Mouse (Mus musculus) adrenal gland (tissue): Measurements from ENCODE around the gene Ccsap.

Source experiments
- intact Hi-C: fragments of 180-260 bp; cut with DNase I; formaldehyde crosslinking; loops from one replicate; pipeline ENCODE4 v1.15.1; 2025

Gene Ccsap

GRCm38 (mm10) chr8:123807024-123807431 is 53.0 kb downstream of the Ccsap start:
- intact Hi-C loops: no loop called here

- intact Hi-C loops: no loop called here
Measured at GRCm38 (mm10) chr8:123806374-123806935, 53.6 kb downstream of the Ccsap start.

DNA sequence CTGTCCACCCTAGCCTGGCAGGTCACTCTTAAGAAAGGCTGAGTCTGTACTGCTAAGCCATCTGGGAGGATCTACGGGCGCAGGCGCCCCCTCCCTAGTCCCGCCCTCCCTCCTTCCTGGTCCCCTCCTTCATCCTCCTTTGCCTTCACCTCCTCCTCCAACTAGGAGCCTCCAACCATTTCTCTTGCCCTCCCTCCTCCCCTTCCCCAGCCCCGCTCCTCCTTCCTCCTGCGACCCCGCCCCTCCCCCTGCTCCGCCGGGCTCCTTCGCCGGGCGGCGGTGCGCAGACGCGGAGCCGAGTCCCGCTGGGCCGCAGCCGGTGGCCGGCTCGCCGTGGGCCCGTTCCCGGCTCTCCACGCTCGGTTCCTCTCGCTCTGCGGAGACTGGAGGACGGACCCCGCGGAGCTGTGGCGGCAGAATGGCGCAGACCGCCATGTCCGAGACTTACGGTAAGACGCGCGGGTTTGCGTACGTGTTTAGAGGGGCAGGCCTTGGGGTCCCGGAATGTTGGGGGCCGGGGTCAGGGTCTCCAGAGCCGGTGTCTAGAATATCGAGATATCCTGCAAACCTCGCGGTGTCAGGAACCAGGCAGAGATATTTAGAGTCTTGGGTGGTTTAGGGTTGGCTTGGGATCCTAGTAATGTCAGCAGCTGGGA is 54.2 kb downstream of the Ccsap start, which contains the start of gene Rab4a:
Gene Rab4a (plus strand): TSS at position 268 of the 656 bp plus-strand sequence.
- intact Hi-C loops: no loop called here

GRCm38 (mm10) chr8:123805209-123805717 is 54.7 kb downstream of the Ccsap start:
- intact Hi-C loops: no loop called here

DNA sequence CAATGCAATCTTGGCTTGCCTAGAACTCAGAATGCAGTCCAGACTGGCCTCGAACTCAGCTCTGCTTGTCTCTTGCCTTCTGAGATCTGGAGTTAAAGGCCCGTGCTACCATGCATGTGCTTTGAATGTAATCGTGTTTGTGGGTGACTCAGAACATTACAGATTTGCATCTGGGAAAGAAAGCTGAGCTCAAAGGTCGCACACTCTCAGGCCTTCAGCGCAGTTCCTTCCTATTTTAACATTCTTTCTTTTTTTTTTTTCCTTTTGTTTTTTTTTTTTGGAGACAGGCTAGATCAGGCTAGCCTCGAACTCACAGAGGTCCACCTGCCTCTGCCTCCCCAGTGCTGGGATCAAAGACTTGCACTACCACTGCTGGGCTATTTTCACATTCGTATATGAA is 55.4 kb downstream of the Ccsap start:
- intact Hi-C loops: no loop called here

DNA sequence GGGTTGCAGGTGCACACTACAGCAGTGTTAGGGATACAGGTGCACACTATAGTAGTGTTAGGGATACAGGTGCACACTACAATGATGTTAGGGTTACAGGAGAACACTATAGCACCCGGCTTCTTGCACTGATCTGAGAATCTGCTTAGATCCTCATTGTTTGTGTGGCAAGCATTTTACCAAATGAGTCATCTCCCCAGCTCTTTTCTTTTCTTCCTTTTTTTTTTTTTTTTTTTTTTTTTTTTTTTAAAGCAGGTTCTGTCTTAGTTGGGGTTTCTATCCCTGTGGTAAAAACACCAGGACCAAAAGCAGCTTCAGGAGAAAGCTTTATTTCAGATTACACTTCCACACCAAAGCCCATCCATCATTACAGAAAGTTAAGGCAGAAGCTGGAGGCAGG is 56.4 kb downstream of the Ccsap start:
- intact Hi-C loops: no loop called here

GRCm38 (mm10) chr8:123801538-123801937 is 58.5 kb downstream of the Ccsap start:
- intact Hi-C loops: no loop called here

DNA sequence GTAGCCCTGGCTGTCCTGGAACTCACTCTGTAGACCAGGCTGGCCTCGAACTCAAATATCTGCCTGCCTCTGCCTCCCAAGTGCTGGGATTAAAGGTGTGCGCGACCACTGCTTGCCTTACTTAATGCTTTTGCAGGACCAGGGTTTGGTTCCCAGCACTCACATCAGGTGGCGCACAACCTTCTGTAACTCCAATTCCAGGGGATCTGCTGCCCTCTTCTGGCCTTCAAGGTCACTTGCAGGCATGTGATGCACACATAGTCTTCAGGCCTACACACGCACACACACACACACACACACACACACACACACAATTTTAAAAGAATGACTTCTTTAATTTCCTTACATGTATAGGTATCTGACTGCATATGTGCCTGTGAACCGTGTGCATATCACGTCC is 59.1 kb downstream of the Ccsap start:
- intact Hi-C loops: no loop called here

DNA sequence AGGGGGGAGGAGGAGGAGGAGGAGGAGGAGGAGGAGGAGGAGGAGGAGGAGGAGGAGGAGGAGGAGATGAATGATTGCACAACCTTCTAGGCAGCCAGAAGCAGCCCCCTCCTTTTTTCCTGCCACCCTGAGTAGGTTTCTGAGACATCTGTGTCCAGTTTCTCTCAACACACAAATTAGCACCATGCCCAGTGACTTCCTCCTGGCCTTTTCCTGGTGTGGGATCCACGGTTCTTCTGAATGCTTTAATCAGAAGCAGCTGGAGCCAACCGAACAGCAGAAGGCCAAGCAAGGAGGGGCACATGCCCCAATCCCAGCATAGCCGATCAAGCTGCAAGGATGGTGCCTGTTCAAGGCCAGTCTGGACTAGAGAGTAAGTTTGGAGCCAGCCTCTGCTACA is 60.1 kb downstream of the Ccsap start:
- intact Hi-C loops: loop anchor here (10.0 kb wide), 1 partner anchor 125 kb away; no protein-coding TSS in a partner anchor

DNA sequence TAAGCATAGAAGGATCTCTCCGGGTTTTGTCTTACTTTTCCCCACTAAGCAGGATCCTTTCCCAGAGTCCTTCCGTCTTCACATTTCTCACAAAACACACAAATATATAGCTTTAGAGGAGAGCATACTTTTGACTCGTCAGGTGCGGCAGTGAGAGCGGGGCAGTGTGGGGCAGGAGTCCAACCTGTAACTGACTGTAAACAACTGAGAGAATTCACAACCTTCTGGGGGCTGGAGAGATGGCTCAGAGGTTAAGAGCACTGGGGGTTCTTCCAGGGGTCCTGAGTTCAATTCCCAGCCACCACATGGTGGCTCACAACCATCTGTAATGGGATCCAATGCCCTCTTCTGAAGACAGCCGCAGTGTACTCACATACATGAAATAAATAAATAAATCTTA is 60.6 kb downstream of the Ccsap start:
- intact Hi-C loops: loop anchor here (10.0 kb wide), 1 partner anchor 125 kb away; no protein-coding TSS in a partner anchor

DNA sequence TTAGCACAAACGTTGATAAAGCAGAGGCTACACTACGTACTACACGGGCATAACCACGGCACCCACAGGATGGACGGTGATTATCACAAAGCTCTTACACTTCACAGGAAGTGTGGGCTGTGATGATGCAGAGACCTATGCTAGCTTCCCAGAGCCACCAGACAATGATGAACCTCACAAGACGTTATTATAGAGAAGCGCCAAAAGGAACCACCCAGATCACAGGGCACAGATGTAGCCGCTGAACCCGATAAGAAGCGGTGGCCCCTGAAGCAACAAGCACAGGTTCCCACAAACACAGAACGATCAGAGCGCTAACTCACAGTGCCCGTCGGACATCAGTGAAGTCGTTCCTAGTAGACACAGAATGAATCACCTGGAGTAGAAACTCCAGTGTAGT is 62.1 kb downstream of the Ccsap start:
- intact Hi-C loops: loop anchor here (10.0 kb wide), 1 partner anchor 127 kb away; no protein-coding TSS in a partner anchor

DNA sequence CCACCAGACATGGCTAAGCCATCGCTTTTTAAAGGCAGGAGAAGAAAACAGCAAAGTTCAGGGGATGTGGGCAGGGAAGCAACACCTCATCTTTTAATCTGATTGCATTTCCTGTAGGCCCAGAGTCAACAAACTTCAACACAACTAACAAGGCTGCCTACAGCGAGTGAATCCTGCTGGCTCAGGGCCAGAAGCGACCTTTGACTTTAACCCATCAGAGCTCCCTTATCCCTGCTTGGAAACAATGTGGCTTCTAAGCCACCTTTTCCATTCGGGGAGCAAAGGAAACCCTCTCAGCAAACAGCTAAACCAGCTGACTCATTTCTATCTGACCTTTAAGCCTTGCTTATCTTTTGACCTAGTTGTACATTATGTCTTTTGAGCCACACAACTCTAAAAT is 63.3 kb downstream of the Ccsap start:
- intact Hi-C loops: loop anchor here (10.0 kb wide), 1 partner anchor 128 kb away; no protein-coding TSS in a partner anchor

- intact Hi-C loops: loop anchor here (5.0 to 10.0 kb wide), 2 partner anchors 130 to 558 kb away; no protein-coding TSS in a partner anchor
Measured at GRCm38 (mm10) chr8:123794766-123795165, 65.2 kb downstream of the Ccsap start.

DNA sequence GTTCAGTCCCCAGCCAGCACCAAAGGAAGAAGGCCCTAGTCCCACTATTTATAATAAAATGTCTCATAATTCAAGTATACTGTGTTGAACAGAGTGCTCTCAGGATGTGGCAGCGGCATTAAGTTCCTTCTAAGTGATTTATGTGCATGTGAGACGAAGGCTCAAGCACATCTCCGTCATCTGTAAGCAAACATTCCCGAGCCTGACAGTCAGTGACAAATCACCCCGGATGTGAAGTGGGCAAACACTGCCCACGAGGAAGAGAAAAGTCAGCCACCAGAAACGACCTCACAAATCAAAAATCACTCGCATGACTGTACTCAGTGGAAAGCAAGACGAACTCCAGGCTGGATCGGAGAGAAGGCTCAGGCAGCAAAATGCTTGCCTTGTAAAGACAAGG is 66.1 kb downstream of the Ccsap start:
- intact Hi-C loops: loop anchor here (5.0 to 10.0 kb wide), 2 partner anchors 131 to 558 kb away; no protein-coding TSS in a partner anchor

GRCm38 (mm10) chr8:123791845-123792225 is 68.2 kb downstream of the Ccsap start:
- intact Hi-C loops: loop anchor here (2.0 to 10.0 kb wide), 3 partner anchors 41 to 560 kb away; no protein-coding TSS in a partner anchor

GRCm38 (mm10) chr8:123791101-123791844 is 68.7 kb downstream of the Ccsap start:
- intact Hi-C loops: loop anchor here (2.0 to 10.0 kb wide), 3 partner anchors 42 to 561 kb away; no protein-coding TSS in a partner anchor
